ENCODE assay signal across 28 mouse cellular contexts in genomic region chr9:86850452-86851207, GRCm38 (mm10). TPM values are rescaled to one million over a fixed set of nuclear protein-coding genes. Genes with fewer than 3 reads are reported as not detected.
DNase-seq lines count a peak whose midpoint lies in the region; ATAC-seq and TF ChIP-seq lines count a peak whose summit lies in the region.
"Had no signal": no experiment of that assay in that cellular context is flagged by ENCODE, and none has a peak within 500 bp of the region (broad histone marks: within the 10 kb centered on the region; RNA-seq: fewer than 3 reads in every experiment).

No protein-coding gene starts in this region.

- no peak overlapping the region for H3K4me3 ChIP-seq in heart, embryonic 11.5 days (ENCODE audit: low read depth, low read length)
- H3K4me3 ChIP-seq: embryonic facial prominence, embryonic 12.5 days; heart, embryonic 10.5 days; limb, embryonic 12.5 days; myocyte; neural tube, embryonic 12.5 days had no signal

- H3K9me3 ChIP-seq in heart, embryonic 11.5 days (replicated peaks; ENCODE audit: control insufficient read depth, low read length): no peaks in the 10 kb centered on the region
- H3K9me3 ChIP-seq: embryonic facial prominence, embryonic 12.5 days; heart, embryonic 10.5 days; limb, embryonic 12.5 days; neural tube, embryonic 12.5 days had no signal

- H3K9ac ChIP-seq in heart, embryonic 11.5 days (ENCODE audit: low read depth, low read length): no peak overlapping the region
- H3K9ac ChIP-seq: embryonic facial prominence, embryonic 12.5 days; limb, embryonic 12.5 days; neural tube, embryonic 12.5 days had no signal

- H3K27ac ChIP-seq in heart, embryonic 11.5 days (ENCODE audit: low read depth, low read length): no peak overlapping the region
- H3K27ac ChIP-seq: embryonic facial prominence, embryonic 12.5 days; heart, embryonic 10.5 days; hindbrain, postnatal 0 days; kidney, postnatal 0 days; limb, embryonic 12.5 days; neural tube, embryonic 12.5 days had no signal

- H3K36me3 ChIP-seq in heart, embryonic 11.5 days (ENCODE audit: control insufficient read depth, insufficient read depth, low read length): no peaks in the 10 kb centered on the region
- H3K36me3 ChIP-seq: embryonic facial prominence, embryonic 12.5 days; heart, embryonic 10.5 days; limb, embryonic 12.5 days; neural tube, embryonic 12.5 days had no signal

- TF ChIP-seq POLR2A in brain, embryonic 14.5 days (IDR thresholded peaks at IDR 0.05; ENCODE audit: borderline replicate concordance, extremely low read depth, insufficient read depth, insufficient read length, poor library complexity, severe bottlenecking): no peak

- H3K27me3 ChIP-seq in heart, embryonic 11.5 days (ENCODE audit: control insufficient read depth, insufficient read depth, low read length): no peaks in the 10 kb centered on the region
- H3K27me3 ChIP-seq: embryonic facial prominence, embryonic 12.5 days; limb, embryonic 12.5 days; neural tube, embryonic 12.5 days had no signal

- WGBS in heart, embryonic 11.5 days (ENCODE audit: insufficient replicate concordance): 70% methylated on average over 3 of the region's 3 CpGs

- peak; percentile 35 for DNase-seq in cerebellum, adult 9-11 months
- DNase-seq in heart, adult 11 months: peak; percentile 35
- peak; percentile 26 for DNase-seq in Muller cell, postnatal 12 days (ENCODE audit: inconsistent ontology term)
- DNase-seq in brain, embryonic 14.5 days (ENCODE audit: low read depth): peak; percentile 64
- no peak for DNase-seq in lung, adult 18-20 months
- DNase-seq: adrenal gland, postnatal 25 days; cerebellum, postnatal 36 days; embryo, embryonic 11 days; gastrocnemius, postnatal 10 days; heart, postnatal 10 days; kidney, adult 8-10 months; kidney, postnatal 4 days; lung, postnatal 36 days; thymus, adult 2 months; thymus, postnatal 36 days had no signal

- no peak overlapping the region for H3K4me2 ChIP-seq in heart, embryonic 11.5 days
- H3K4me2 ChIP-seq: embryonic facial prominence, embryonic 12.5 days; limb, embryonic 12.5 days; midbrain, embryonic 11.5 days; neural tube, embryonic 12.5 days had no signal

- H3K4me1 ChIP-seq in heart, embryonic 11.5 days (ENCODE audit: control insufficient read depth, insufficient read depth, low read length): peaks cover 7% of the 10 kb centered on the region; the same call in 1 of the 2 replicates
- H3K4me1 ChIP-seq: embryonic facial prominence, embryonic 12.5 days; heart, embryonic 10.5 days; limb, embryonic 12.5 days; neural tube, embryonic 12.5 days had no signal

- ATAC-seq in cerebellum, adult (ENCODE audit: insufficient number of reproducible peaks, low FRiP score, low TSS enrichment): no peak
- no peak for ATAC-seq in heart, embryonic 11.5 days (replicated peaks; ENCODE audit: insufficient number of reproducible peaks, low FRiP score, low TSS enrichment)
- ATAC-seq: CD4-positive, CD25-positive, alpha-beta regulatory T cell, adult 4 months; intestine, embryonic 16.5 days had no signal

- TF ChIP-seq CTCF in brain, embryonic 14.5 days (IDR thresholded peaks at IDR 0.05; ENCODE audit: borderline replicate concordance, extremely low read depth, insufficient read depth, insufficient read length): no peak

RNA-seq across cellular contexts. Expression of gene Snap91, which starts 29.8 kb away (rescaled TPM):
- 23.5 and 26.2 TPM in 2 replicates for polyA plus RNA-seq in heart, embryonic 11.5 days (2014; fragmentation: Nextera tagmentation; extraction: Ambion mirVana)
- polyA plus RNA-seq in brain, embryonic 14.5 days (2012; rRNA removed): 116 and 131 TPM in 2 replicates
- polyA plus RNA-seq: CD4-positive, CD25-positive, alpha-beta regulatory T cell, adult 4 months; liver, adult 2 months; myocyte had no signal

Comparison
In these comparisons a context has a peak if more than half of its experiments do, and no peak if none do; other contexts are left out.
1. DNase-seq: peak in cerebellum, adult 9-11 months (single experiment), heart, adult 11 months (single experiment), Muller cell, postnatal 12 days (single experiment) and brain, embryonic 14.5 days (single experiment); none in lung, adult 18-20 months (0 of 2).